Mouse (Mus musculus) liver, embryonic 14.5 days (tissue): Measurements from ENCODE around the gene Pole4.

Experiments
- CTCF ChIP-seq: IDR thresholded peaks from 2 replicates; pipeline ENCODE4 v1.5.1; 2016; ENCODE audit warnings: antibody characterized with exemption, low read depth, control low read depth
- EP300 ChIP-seq: IDR thresholded peaks from 2 replicates; pipeline ENCODE4 v1.6.1; 2016; ENCODE audit warnings: antibody characterized with exemption, low read depth

GRCm38 (mm10) chr6:82716126-82716525 lies 11.0 kb upstream of the Pole4 start:
- TF ChIP-seq CTCF (no peak), EP300 (no peak)
